Mouse (Mus musculus) kidney, adult 2 months (tissue): ENCODE measurements at regions not wholly inside any gene's neighbourhood (a gene's known extent, or its start where the extent isn't known, plus 50 kb on each side); places are given as distances from the start of the nearest gene placed in this dataset.

Source experiments
- CTCF ChIP-seq: fragments of 200-500 bp; conservative IDR thresholded peaks from 2 replicates; pipeline ENCODE4 v1.5.1; 2011; ENCODE audit warnings: low read depth, mild to moderate bottlenecking, control low read depth, low read length, moderate library complexity, mixed read lengths; ENCODE audit not compliant: insufficient read depth, insufficient read length
- POLR2A ChIP-seq: fragments of 200-500 bp; IDR thresholded peaks from one replicate; pipeline ENCODE4 v1.6.1; 2011; ENCODE audit warnings: low read depth, low read length, control low read depth

DNA sequence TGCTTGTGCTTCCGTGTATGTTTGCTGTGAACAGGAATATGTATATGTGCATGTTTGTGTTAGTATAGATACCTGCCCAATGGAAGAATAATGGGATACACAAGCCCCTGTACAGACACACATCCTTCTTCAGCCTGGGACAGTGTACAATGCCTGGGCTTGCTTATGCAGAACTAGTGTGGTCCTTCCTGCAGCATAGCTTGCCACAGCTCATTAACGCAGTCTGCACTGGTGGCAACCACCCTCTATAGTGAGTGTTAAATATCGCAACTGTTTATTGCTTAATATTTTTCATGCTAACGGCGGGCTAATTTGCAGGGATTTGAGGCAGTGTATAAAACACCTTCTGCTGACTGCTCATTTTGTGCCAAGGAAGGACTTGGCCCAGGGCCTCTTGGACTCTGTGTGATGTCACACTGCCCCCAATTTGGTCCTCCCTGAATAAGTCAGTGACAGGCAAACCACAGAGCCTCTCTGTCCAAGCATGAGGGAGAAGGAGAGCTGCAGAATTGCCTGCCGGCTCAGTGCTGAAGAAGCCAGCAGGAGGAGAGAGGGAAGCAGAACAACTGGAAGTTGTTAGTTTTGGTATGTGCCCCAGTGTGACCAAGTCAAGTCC is 193.4 kb upstream of the Kdm8 start:
- TF ChIP-seq POLR2A, result no peak
- TF ChIP-seq CTCF, result no peak
